Mouse (Mus musculus) midbrain, embryonic 16.5 days (tissue): ENCODE results near the gene Gm21173. TPM values are rescaled to one million over a fixed set of nuclear protein-coding genes. Genes with fewer than 3 reads are reported as not detected.
"Not testable (repeated sequence)": the region's sequence is repeated elsewhere in the genome, so short reads cannot be mapped to it uniquely, and the experiment has no call there.

Experiments used
- ATAC-seq: fragments of 200-750 bp; cut with Nextera tagmentation; 2 replicates; pipeline ENCODE4 v1.8.0; 2017; ENCODE audit warnings: moderate TSS enrichment
- H3K27ac ChIP-seq: fragments of 300-500 bp; sonication (generic); 2 replicates; pipeline ENCODE4 v1.5.1; 2014; ENCODE audit warnings: mild to moderate bottlenecking, low read length, mixed read lengths
- H3K27me3 ChIP-seq: fragments of 300-500 bp; sonication (generic); 2 replicates; pipeline ENCODE4 v1.6.1; 2014; ENCODE audit warnings: low read depth, low read length, mixed read lengths; ENCODE audit not compliant: control insufficient read depth, insufficient read depth
- H3K36me3 ChIP-seq: fragments of 300-500 bp; sonication (generic); 2 replicates; pipeline ENCODE4 v1.6.1; 2014; ENCODE audit warnings: mild to moderate bottlenecking, low read length, moderate library complexity, mixed read lengths; ENCODE audit not compliant: control insufficient read depth, insufficient read depth
- H3K4me1 ChIP-seq: fragments of 300-500 bp; sonication (generic); 2 replicates; pipeline ENCODE4 v1.6.1; 2014; ENCODE audit warnings: mild to moderate bottlenecking, low read length, mixed read lengths; ENCODE audit not compliant: control insufficient read depth, insufficient read depth
- H3K4me2 ChIP-seq: fragments of 300-500 bp; sonication (generic); 2 replicates; pipeline ENCODE4 v1.6.1; 2014; ENCODE audit warnings: mild to moderate bottlenecking, low read length, mixed read lengths
- H3K4me3 ChIP-seq: fragments of 300-500 bp; sonication (generic); 2 replicates; pipeline ENCODE4 v1.5.1; 2014; ENCODE audit warnings: low read depth, mild to moderate bottlenecking, low read length, moderate library complexity, mixed read lengths
- H3K9ac ChIP-seq: fragments of 300-500 bp; sonication (generic); 2 replicates; pipeline ENCODE4 v1.6.1; 2014; ENCODE audit warnings: low read depth, low read length, mixed read lengths
- H3K9me3 ChIP-seq: fragments of 300-500 bp; sonication (generic); replicated peaks from 2 replicates; pipeline ENCODE4 v1.6.1; 2014; ENCODE audit warnings: mild to moderate bottlenecking, low read length, mixed read lengths; ENCODE audit not compliant: control insufficient read depth, poor library complexity, severe bottlenecking
- WGBS: fragments of 180-500 bp; shearing (Covaris S2); extraction: QIAGEN DNeasy Blood & Tissue Kit; methylation state at CpG from one replicate; pipeline ENCODE4 v1.1.7; 2014; 5-methylcytosine and 5-hydroxymethylcytosine counted together
- polyA plus RNA-seq: library from polyadenylated mRNA; unstranded; fragments of >200 nt; fragmentation: Nextera tagmentation; extraction: Ambion mirVana; gene quantifications from 2 replicates; pipeline ENCODE4 v1.2.1, GENCODE M21; 2015

Gm21173 gene
- not detected in 2 replicates for polyA plus RNA-seq

DNA sequence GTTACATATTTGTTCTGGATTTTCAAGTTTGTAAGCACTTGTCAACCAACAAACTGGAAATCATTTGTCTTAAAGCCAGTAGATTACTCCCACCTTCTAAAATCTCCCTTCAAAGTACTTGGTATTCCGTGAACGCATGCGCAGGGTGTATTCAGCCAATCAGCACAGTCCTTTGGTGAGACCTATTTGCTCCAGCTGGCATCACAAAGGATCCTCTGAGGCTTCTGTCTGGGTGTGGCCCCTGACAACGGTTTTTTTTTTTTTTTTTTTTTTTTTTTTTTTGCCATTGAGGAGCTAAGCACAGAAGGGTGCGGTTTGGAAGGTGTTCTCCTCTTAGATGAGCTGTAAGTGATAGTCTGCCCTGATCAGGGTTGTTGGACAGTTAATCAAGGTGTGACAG lies at the start of gene Gm21173:
Gm21173 (plus strand) TSS at position 301 of the 400 bp plus-strand sequence.
- WGBS: no CpG with 5 or more reads among the region's 5 CpGs
- H3K9ac ChIP-seq, H3K27ac ChIP-seq, H3K4me2 ChIP-seq, H3K4me3 ChIP-seq, ATAC-seq, H3K4me1 ChIP-seq, H3K36me3 ChIP-seq, H3K27me3 ChIP-seq, H3K9me3 ChIP-seq: not testable (repeated sequence)
